Mouse (Mus musculus): ENCODE results near the gene G6pdx. TPM values are rescaled to one million over a fixed set of nuclear protein-coding genes. Genes with fewer than 3 reads are reported as not detected.

G6pdx gene
- polyA plus RNA-seq, 1 experiment from 2014 or later: 42.3 TPM

DNA sequence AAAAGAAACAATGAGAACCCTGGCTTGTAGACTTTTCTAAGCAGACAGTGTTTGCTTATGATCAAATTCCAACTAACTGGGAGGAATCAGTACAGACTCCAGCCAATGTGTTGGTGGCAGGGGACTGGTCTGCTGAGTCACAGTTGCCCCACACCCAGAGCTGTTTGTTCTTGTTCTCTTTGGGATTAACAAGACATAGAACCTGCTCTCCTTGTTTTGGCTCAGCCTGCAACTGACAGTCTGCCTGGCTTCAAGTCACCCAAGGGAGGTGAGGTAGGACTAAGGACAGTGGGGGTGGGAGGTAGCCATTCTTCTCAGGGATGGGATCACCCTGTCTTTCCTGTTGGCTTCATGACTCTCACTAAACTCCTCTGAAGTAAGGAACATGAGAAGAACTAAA lies 4.6 kb downstream of the G6pdx start:
- H3K4me3 ChIP-seq (ENCODE audit: low read depth, low read length): peak overlapping the region; percentile 65
- peak overlapping the region; percentile 88 for H3K27ac ChIP-seq (ENCODE audit: low read length)
- no peaks in the 10 kb centered on the region for H3K9me3 ChIP-seq (replicated peaks; ENCODE audit: control insufficient read depth, low read length)
- H3K4me2 ChIP-seq (ENCODE audit: low read depth, low read length): peak overlapping the region; percentile 69
- H3K9ac ChIP-seq (ENCODE audit: low read depth, low read length): peak overlapping the region; percentile 63
- no peaks in the 10 kb centered on the region; the same call in 1 of the 2 replicates for H3K36me3 ChIP-seq (ENCODE audit: control insufficient read depth, insufficient read depth)
- H3K4me1 ChIP-seq (ENCODE audit: control insufficient read depth, low read depth, low read length): peaks cover 18% of the 10 kb centered on the region
- no peaks in the 10 kb centered on the region for H3K27me3 ChIP-seq (ENCODE audit: control insufficient read depth, insufficient read depth, low read depth, low read length)
- peak; percentile 57 for ATAC-seq (ENCODE audit: low read depth)

GRCm38 (mm10) chrX:74413377-74413776 lies 15.6 kb downstream of the G6pdx start:
- no peaks in the 10 kb centered on the region for H3K4me1 ChIP-seq (ENCODE audit: control insufficient read depth, low read depth, low read length)
- no peaks in the 10 kb centered on the region for H3K9me3 ChIP-seq (replicated peaks; ENCODE audit: control insufficient read depth, low read length)
- ATAC-seq (ENCODE audit: low read depth): peak; percentile 64
- no peak overlapping the region for H3K9ac ChIP-seq (ENCODE audit: low read depth, low read length)
- H3K27ac ChIP-seq (ENCODE audit: low read length): no peak overlapping the region
- no peaks in the 10 kb centered on the region; the same call in 1 of the 2 replicates for H3K36me3 ChIP-seq (ENCODE audit: control insufficient read depth, insufficient read depth)
- H3K4me2 ChIP-seq (ENCODE audit: low read depth, low read length): no peak overlapping the region
- no peaks in the 10 kb centered on the region for H3K27me3 ChIP-seq (ENCODE audit: control insufficient read depth, insufficient read depth, low read depth, low read length)
- no peak overlapping the region for H3K4me3 ChIP-seq (ENCODE audit: low read depth, low read length)

DNA sequence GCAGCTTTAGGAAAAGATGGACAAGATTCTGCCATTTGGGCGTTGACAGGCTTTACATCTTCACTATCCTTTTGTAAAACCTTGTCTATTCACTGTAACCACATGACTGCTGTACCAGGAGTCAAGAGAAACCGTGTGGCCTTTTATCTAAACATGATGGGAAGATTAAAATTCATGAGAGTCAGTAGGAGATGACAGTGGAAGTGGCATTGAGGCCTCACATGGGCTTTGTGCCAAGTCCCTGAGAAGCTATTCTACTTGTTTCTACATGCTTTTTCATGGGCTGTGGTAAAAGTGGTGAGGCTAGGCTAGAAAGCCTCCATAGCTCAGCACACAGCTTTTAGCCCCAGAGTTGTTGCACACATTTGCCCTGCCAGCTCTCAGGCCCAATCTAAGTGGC lies 20.7 kb downstream of the G6pdx start:
- Histone ChIP-seq H3K9ac (ENCODE audit: low read depth, low read length) (no peak overlapping the region), H3K27ac (ENCODE audit: low read length) (no peak overlapping the region), H3K4me3 (ENCODE audit: low read depth, low read length) (no peak overlapping the region), H3K4me1 (ENCODE audit: control insufficient read depth, low read depth, low read length) (no peaks in the 10 kb centered on the region), H3K4me2 (ENCODE audit: low read depth, low read length) (no peak overlapping the region), H3K9me3 (replicated peaks; ENCODE audit: control insufficient read depth, low read length) (no peaks in the 10 kb centered on the region), H3K27me3 (ENCODE audit: control insufficient read depth, insufficient read depth, low read depth, low read length) (no peaks in the 10 kb centered on the region), H3K36me3 (ENCODE audit: control insufficient read depth, insufficient read depth) (no peaks in the 10 kb centered on the region; the same call in 1 of the 2 replicates)
- no peak for ATAC-seq (ENCODE audit: low read depth)
- 31% methylated on average over 2 of the region's 2 CpGs for WGBS (ENCODE audit: insufficient replicate concordance)

GRCm38 (mm10) chrX:74400136-74400535 lies 28.9 kb downstream of the G6pdx start:
- no peak for ATAC-seq (ENCODE audit: low read depth)
- 60% methylated on average over 3 of the region's 3 CpGs for WGBS (ENCODE audit: insufficient replicate concordance)
- no peaks in the 10 kb centered on the region for H3K9me3 ChIP-seq (replicated peaks; ENCODE audit: control insufficient read depth, low read length)
- no peaks in the 10 kb centered on the region for H3K4me1 ChIP-seq (ENCODE audit: control insufficient read depth, low read depth, low read length)
- H3K27me3 ChIP-seq (ENCODE audit: control insufficient read depth, insufficient read depth, low read depth, low read length): no peaks in the 10 kb centered on the region
- no peak overlapping the region for H3K4me3 ChIP-seq (ENCODE audit: low read depth, low read length)
- no peak overlapping the region for H3K4me2 ChIP-seq (ENCODE audit: low read depth, low read length)
- H3K27ac ChIP-seq (ENCODE audit: low read length): no peak overlapping the region
- H3K36me3 ChIP-seq (ENCODE audit: control insufficient read depth, insufficient read depth): no peaks in the 10 kb centered on the region
- H3K9ac ChIP-seq (ENCODE audit: low read depth, low read length): no peak overlapping the region

GRCm38 (mm10) chrX:74392535-74393443 lies 36.2 kb downstream of the G6pdx start, which contains the start of the genes Fam3a and Ikbkg:
Fam3a (minus strand) TSS chrX:74393272.
Ikbkg (plus strand) TSS chrX:74393290.
- H3K36me3 ChIP-seq (ENCODE audit: control insufficient read depth, insufficient read depth): no peaks in the 10 kb centered on the region
- H3K4me3 ChIP-seq (ENCODE audit: low read depth, low read length): peak within 1 kb of the TSS; percentile 70
- peaks cover 12% of the 10 kb centered on the region for H3K4me1 ChIP-seq (ENCODE audit: control insufficient read depth, low read depth, low read length)
- H3K27me3 ChIP-seq (ENCODE audit: control insufficient read depth, insufficient read depth, low read depth, low read length): no peaks in the 10 kb centered on the region
- H3K9me3 ChIP-seq (replicated peaks; ENCODE audit: control insufficient read depth, low read length): no peaks in the 10 kb centered on the region
- H3K4me2 ChIP-seq (ENCODE audit: low read depth, low read length): peak within 1 kb of the TSS; percentile 79
- peak; percentile 100 for ATAC-seq (ENCODE audit: low read depth)
- WGBS (ENCODE audit: insufficient replicate concordance): 20% methylated on average over 30 of the region's 30 CpGs
- peak within 1 kb of the TSS; percentile 80 for H3K9ac ChIP-seq (ENCODE audit: low read depth, low read length)
- H3K27ac ChIP-seq (ENCODE audit: low read length): peak within 1 kb of the TSS; percentile 96

- peak overlapping the region; percentile 74 for H3K27ac ChIP-seq (ENCODE audit: low read length)
- no peak overlapping the region; the same call in 1 of the 2 replicates for H3K4me2 ChIP-seq (ENCODE audit: low read depth, low read length)
- ATAC-seq (ENCODE audit: low read depth): no peak
- no peak overlapping the region for H3K4me3 ChIP-seq (ENCODE audit: low read depth, low read length)
- no peak overlapping the region for H3K9ac ChIP-seq (ENCODE audit: low read depth, low read length)
- no peaks in the 10 kb centered on the region for H3K27me3 ChIP-seq (ENCODE audit: control insufficient read depth, insufficient read depth, low read depth, low read length)
- no peaks in the 10 kb centered on the region for H3K9me3 ChIP-seq (replicated peaks; ENCODE audit: control insufficient read depth, low read length)
- peaks cover 21% of the 10 kb centered on the region for H3K4me1 ChIP-seq (ENCODE audit: control insufficient read depth, low read depth, low read length)
- no peaks in the 10 kb centered on the region for H3K36me3 ChIP-seq (ENCODE audit: control insufficient read depth, insufficient read depth)
Observed at GRCm38 (mm10) chrX:74388153-74388552, 40.8 kb downstream of the G6pdx start.

- 43% methylated on average over 2 of the region's 2 CpGs for WGBS (ENCODE audit: insufficient replicate concordance)
- 0 out of 2 replicates have a peak overlapping the region, but pooled peaks have one; percentile 45 for H3K27ac ChIP-seq (ENCODE audit: low read length)
- H3K4me1 ChIP-seq (ENCODE audit: control insufficient read depth, low read depth, low read length): peaks cover 17% of the 10 kb centered on the region
- no peak overlapping the region for H3K4me3 ChIP-seq (ENCODE audit: low read depth, low read length)
- no peaks in the 10 kb centered on the region for H3K9me3 ChIP-seq (replicated peaks; ENCODE audit: control insufficient read depth, low read length)
- H3K36me3 ChIP-seq (ENCODE audit: control insufficient read depth, insufficient read depth): no peaks in the 10 kb centered on the region
- H3K4me2 ChIP-seq (ENCODE audit: low read depth, low read length): peak overlapping the region; percentile 24
- peak; percentile 88 for ATAC-seq (ENCODE audit: low read depth)
- no peaks in the 10 kb centered on the region for H3K27me3 ChIP-seq (ENCODE audit: control insufficient read depth, insufficient read depth, low read depth, low read length)
- no peak overlapping the region for H3K9ac ChIP-seq (ENCODE audit: low read depth, low read length)
Observed at GRCm38 (mm10) chrX:74384451-74384850, 44.5 kb downstream of the G6pdx start.

GRCm38 (mm10) chrX:74372888-74373549 lies 56.0 kb downstream of the G6pdx start, which contains the start of the genes Ubl4a and Slc10a3:
Ubl4a (minus strand) TSS chrX:74373218.
Slc10a3 (minus strand) TSS chrX:74373349.
- Histone ChIP-seq H3K9ac (ENCODE audit: low read depth, low read length) (peak within 1 kb of the TSS; percentile 70), H3K36me3 (ENCODE audit: control insufficient read depth, insufficient read depth) (no peaks in the 10 kb centered on the region), H3K4me2 (ENCODE audit: low read depth, low read length) (peak within 1 kb of the TSS; percentile 58), H3K4me1 (ENCODE audit: control insufficient read depth, low read depth, low read length) (peaks cover 12% of the 10 kb centered on the region), H3K4me3 (ENCODE audit: low read depth, low read length) (peak within 1 kb of the TSS; percentile 60), H3K9me3 (replicated peaks; ENCODE audit: control insufficient read depth, low read length) (no peaks in the 10 kb centered on the region), H3K27me3 (ENCODE audit: control insufficient read depth, insufficient read depth, low read depth, low read length) (no peaks in the 10 kb centered on the region), H3K27ac (ENCODE audit: low read length) (peak within 1 kb of the TSS; percentile 2; the same call in 1 of the 2 replicates)
- peak; percentile 91 for ATAC-seq (ENCODE audit: low read depth)
- WGBS (ENCODE audit: insufficient replicate concordance): 22% methylated on average over 31 of the region's 32 CpGs

Data from liver, embryonic 16.5 days (tissue).